Mouse (Mus musculus) mouse trophoblast stem cell (cell line): ENCODE data around the gene 1500011B03Rik.
"Not testable (repeated sequence)": the region's sequence is repeated elsewhere in the genome, so short reads cannot be mapped to it uniquely, and the experiment has no call there.

Experiments used
- in situ Hi-C, 2 experiments: fragments of 300-500 bp; cut with MseI, MboI; formaldehyde crosslinking; loops; 2 replicates in 1 of 2; 3 replicates in 1 of 2; pipeline ENCODE4 v1.15.1; 2025

The 1500011B03Rik gene

DNA sequence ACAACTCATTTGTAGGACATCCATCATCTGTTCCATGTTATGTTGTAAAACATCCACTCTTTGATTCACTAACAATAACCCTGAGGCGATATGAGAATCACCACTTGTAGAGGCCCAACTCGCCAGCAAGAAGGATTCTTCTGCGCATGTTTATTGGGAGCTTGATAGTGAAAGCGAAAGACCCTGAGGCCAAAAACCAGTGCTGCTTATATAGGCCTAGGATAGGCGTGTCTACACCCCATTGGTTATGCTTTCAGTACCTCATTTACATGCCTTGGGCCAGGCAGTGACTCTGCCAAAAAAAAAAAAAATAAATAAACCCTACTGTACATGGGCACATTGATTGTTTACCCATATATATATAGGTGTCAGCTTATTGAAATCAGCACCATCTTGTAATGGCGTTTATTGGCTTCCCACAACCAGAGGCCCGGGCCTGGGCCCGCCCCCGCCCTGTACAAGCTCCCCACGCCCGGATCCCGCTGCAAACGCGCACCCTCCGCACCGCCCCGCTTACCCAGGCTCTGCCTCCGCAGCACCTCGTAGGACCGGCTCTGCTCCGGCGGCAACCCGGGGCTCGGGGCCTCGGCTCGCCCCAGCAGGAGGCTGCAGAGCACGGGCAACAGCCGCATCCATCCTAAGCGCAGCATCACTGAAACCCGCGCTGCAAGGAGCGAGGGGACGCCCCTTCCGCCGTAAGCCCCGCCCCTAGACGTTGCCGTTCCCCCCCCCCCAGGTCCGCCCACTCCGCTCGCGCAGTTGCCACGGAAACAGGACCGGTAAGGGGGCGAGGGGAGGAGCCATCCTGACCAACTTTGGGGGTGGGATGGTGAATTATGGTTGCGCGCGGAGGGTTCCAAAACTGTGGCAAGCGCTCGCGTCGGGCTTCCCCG, at the start of gene 1500011B03Rik:
Gene 1500011B03Rik (minus strand): TSS at position 673 of the 893 bp plus-strand sequence.
- in situ Hi-C loops = no loop called here

- in situ Hi-C loops = no loop called here
These were observed 42.0 kb upstream of the 1500011B03Rik start for GRCm38 (mm10) chr5:114865279-114865678.

DNA sequence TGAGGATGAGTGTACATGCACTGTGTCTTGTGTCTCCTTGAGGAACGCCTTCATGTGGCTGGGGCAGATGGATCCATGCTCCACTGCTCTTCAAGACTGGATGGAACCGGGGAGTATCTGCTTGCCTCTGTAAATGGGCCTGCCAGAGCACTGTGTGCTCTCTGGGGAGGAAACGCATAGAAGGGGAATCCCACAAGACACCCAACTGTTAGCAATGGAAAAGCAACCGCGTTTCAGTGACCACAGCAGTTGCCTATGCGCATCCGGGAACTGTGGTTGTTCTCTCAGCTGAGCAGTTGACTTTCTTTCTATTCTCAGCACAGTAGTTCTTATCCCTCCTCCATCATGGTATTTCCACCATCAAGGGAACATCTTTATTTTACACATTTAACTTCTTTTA, 41.5 kb upstream of the 1500011B03Rik start:
- in situ Hi-C loops = no loop called here

DNA sequence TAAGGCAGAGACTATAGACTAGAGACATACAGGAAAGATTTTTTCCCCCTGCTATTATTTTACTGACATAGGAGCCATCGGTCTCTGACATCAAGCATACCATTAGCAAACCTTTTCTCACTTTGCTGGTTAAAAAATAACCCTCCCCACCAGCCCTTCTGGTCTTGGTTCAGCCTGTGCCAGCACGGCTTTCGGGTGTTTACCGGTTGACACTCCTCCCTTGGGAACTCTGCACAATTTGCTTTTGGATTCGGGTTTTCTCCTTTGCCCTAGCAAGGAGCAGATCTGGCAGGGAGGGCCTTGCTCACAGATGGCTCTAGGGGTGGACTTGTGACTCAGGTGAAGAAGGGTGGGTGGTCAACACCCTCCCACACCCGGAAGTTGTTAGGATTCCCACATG, 38.5 kb upstream of the 1500011B03Rik start:
- in situ Hi-C loops = no loop called here

DNA sequence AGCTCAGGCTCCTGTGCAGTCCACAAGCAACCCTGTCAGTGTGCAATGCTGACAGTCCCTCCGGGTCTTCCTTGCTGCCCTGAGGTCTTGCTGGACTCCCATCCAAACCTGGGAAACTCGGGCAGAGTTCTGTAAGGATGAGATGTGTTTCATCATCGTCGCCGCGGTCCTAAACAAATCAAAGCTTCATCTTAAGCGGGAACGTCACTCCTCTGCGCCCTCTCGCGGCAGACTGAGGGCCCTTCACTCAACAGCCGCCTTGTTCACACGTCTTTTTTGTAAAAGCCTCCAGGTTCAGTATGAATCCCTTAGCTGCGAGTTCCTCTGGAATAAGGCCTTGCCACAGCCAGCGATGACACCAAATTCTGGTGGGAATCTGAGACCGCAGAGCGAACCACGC, 36.0 kb upstream of the 1500011B03Rik start:
- in situ Hi-C loops = no loop called here

GRCm38 (mm10) chr5:114858582-114858981, 35.3 kb upstream of the 1500011B03Rik start, which contains the start of gene Gm9936:
Gene Gm9936, minus strand, starts transcription at chr5:114858682.
- in situ Hi-C loops = no loop called here

- in situ Hi-C loops = not testable (repeated sequence)
These were observed 30.1 kb upstream of the 1500011B03Rik start, which contains the start of gene 4930519G04Rik for GRCm38 (mm10) chr5:114853364-114853763. Gene 4930519G04Rik, plus strand, starts transcription at chr5:114853664.

GRCm38 (mm10) chr5:114851565-114852236, 28.4 kb upstream of the 1500011B03Rik start:
- in situ Hi-C loops = no loop called here

DNA sequence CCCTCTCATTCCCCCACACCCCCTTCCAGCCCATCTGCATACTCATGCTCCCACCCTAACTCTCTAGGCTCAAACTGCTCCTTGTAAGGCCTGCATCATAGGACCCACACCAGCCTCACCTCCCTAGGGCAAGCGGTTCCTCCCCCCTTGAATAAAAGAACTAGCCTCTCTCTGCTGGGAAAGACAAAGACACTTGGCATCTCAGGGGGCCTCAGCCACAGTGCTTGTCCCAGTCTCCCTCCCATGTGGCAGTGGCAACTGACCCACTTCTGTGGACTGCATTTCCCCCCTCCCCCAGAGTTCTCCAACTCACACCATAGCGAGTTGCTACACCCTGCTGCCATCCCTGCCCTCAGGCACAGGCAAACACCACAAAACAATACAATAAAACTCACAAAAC, 21.1 kb upstream of the 1500011B03Rik start:
- in situ Hi-C loops = not testable (repeated sequence)

DNA sequence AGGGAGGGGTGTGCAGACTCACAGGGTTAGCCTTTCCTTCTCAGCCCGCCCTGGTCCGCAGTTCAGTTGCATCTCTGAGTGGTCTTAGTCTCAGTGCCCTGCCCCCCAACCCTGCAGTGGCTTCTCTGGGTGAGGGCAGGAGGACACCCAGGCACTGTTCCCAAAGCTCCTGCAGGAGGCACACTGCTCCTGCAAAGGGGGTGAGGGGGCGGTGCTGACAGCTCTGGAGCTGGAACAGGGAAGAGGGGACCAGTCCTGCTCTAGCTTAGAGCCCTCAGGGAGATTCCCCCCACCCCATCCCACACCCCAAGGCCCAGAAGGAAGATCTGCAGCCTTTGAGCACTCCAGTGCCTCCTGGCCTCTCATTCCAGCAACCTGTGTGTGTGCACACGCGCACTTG, 19.4 kb upstream of the 1500011B03Rik start:
- in situ Hi-C loops = no loop called here

GRCm38 (mm10) chr5:114842155-114842554, 18.9 kb upstream of the 1500011B03Rik start:
- in situ Hi-C loops = not testable (repeated sequence)

GRCm38 (mm10) chr5:114840481-114840880, 17.2 kb upstream of the 1500011B03Rik start:
- in situ Hi-C loops = not testable (repeated sequence)

DNA sequence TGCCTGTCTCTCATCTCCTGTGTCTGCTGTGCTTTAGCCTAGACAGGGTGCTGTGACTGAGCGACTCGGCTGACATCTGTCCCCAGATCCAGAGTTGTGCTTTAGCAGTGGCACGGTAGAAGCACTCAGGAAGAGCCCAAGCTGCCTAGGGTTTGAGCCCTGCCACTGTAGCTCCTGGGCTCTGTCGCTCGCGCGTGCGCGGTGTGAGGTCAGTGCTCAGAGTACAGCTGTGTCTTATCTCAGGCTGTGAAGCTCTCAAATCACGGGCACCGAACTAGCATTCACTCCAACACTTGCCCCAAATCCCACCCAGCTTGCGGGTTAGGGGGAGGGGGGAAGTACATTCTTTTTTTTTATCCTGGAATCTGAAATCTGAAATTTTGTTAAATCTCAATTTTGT, 13.6 kb upstream of the 1500011B03Rik start:
- in situ Hi-C loops = no loop called here

DNA sequence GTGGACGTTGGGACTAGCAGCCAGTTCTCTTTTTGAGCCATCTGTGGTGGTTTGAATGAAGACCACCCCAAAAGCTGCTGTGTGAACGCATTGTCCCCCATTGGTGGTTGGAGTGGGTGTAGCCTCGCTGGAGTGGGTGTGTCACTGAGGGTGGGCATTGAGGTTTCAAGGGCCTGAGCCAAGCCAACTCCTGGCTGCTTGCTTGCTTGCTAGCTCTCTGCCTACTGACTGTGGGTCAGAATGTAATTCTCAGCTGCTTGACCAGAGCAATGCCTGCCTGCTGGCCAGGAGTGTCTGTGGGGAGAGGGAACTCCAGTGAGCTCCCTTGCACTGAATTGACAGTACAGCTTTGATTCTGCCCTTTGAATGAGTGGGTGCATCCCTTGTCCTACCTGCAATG, 6.5 kb upstream of the 1500011B03Rik start:
- in situ Hi-C loops = no loop called here

GRCm38 (mm10) chr5:114827427-114827826, 4.2 kb upstream of the 1500011B03Rik start:
- in situ Hi-C loops = no loop called here

GRCm38 (mm10) chr5:114825978-114826691, 2.9 kb upstream of the 1500011B03Rik start:
- in situ Hi-C loops = no loop called here

DNA sequence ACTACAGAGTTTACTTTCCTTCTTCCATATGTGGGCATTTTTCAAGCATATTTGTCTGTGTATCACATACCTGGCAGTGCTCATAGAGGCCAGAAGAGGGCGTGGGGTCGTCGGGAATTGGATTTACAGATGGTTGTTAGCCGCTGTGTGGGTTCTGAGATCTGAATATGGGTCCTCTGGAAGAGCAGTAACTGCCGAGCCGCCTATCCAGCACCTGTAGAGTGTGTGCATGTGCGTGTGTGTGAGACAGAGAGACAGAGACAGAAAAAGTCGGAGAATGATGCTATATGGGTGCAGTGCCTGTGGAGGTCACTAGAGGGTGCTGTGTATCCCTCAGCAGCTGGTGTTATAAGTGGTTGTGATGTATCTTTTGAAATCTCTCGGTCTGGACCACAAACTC, 929 bp upstream of the 1500011B03Rik start:
- in situ Hi-C loops = no loop called here

DNA sequence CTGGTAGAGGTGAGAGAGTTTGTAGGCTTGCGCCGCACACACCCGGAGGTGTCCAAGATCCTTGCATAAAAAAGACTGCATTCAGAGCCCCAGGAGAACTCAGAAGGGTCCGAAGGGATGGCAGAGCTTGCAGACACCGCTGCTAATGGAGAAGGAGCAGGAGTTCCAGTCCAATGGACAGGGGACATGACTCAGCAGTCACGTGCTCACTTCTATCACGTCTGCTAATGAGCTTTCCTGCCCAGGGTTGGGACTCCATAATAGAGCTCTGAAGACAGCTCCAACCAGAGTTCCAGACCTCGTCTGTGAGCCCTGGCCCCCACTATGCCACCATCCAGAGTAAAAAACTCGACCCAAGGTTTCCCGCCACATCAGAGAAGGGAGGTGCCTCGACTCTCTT, 5.1 kb downstream of the 1500011B03Rik start:
- in situ Hi-C loops = no loop called here

GRCm38 (mm10) chr5:114816599-114816998, 6.7 kb downstream of the 1500011B03Rik start:
- in situ Hi-C loops = no loop called here

DNA sequence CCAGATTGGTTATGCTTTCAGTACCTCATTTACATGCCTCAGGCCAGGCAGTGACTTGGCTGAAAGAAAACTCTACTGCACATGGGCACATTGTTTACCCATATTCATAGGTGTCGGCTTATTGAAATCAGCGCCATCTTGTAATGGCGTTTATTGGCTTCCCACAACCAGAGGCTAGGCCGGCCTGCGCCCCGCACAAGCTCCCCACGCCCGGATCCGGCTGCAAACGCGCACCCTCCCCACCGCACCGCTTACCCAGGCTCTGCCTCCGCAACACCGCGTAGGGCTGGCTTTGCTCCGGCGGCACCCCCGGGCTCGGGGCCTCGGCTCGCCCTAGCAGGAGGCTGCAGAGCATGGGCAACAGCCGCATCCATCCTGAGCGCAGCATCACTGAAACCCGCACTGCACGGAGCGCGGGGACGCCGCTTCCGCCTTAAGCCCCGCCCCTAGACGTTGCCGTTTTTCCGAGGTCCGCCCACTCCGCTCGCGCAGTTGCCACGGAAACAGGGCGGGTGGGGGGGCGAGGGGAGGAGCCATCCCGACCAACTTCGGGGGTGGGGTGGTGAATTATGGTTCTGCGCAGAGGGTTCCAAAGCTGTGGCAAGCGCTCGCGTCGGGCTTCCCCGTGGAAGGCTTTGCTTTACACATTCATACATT, 9.6 kb downstream of the 1500011B03Rik start:
- in situ Hi-C loops = no loop called here

GRCm38 (mm10) chr5:114809826-114810225, 13.4 kb downstream of the 1500011B03Rik start:
- in situ Hi-C loops = no loop called here
